Mouse (Mus musculus) megakaryocyte progenitor cell, adult 5-6 weeks (primary cell): ENCODE results near the gene Slc16a2. TPM values are rescaled to one million over a fixed set of nuclear protein-coding genes. Genes with fewer than 3 reads are reported as not detected.
A peak's percentile ranks its signal among the peaks of the same experiment; 100 is the strongest.

Experiments
- ATAC-seq: replicated peaks from 2 replicates; pipeline ENCODE4 v1.8.0; 2016; ENCODE audit warnings: mild to moderate bottlenecking, moderate TSS enrichment, inconsistent platforms; ENCODE audit not compliant: poor library complexity
- total RNA-seq, 2 experiments: library from RNA; stranded (forward) in 1 of 2; stranded (reverse) in 1 of 2; fragments of 157-497, 149-512 nt in 1 of 2; fragments of 200-1000 nt in 1 of 2; gene quantifications; 2 replicates each; pipeline versions ENCODE4 v1.2.3 to v1.2.4; 2015 to 2017

The Slc16a2 gene
- total RNA-seq, 2 experiments from 2014 or later = 0.20 TPM; not detected in 1

- no peak for ATAC-seq
Observed at GRCm38 (mm10) chrX:103741215-103742056, 80.3 kb downstream of the Slc16a2 start.

- ATAC-seq = no peak
Observed at GRCm38 (mm10) chrX:103734041-103734625, 87.7 kb downstream of the Slc16a2 start.

- no peak for ATAC-seq
Observed at GRCm38 (mm10) chrX:103733091-103733490, 88.7 kb downstream of the Slc16a2 start.

- 0 out of 2 replicates have a peak, but pooled peaks have one; percentile 34 for ATAC-seq
Observed at GRCm38 (mm10) chrX:103732033-103732703, 89.6 kb downstream of the Slc16a2 start.

- no peak for ATAC-seq
Observed at GRCm38 (mm10) chrX:103722437-103722836, 99.3 kb downstream of the Slc16a2 start.

- ATAC-seq = no peak
Observed at GRCm38 (mm10) chrX:103719618-103720185, 102.1 kb downstream of the Slc16a2 start.

GRCm38 (mm10) chrX:103712922-103713321, 108.9 kb downstream of the Slc16a2 start:
- ATAC-seq = no peak

GRCm38 (mm10) chrX:103709671-103710070, 112.1 kb downstream of the Slc16a2 start:
- no peak for ATAC-seq

GRCm38 (mm10) chrX:103708592-103708991, 113.2 kb downstream of the Slc16a2 start:
- ATAC-seq = no peak

- ATAC-seq = no peak
Observed at GRCm38 (mm10) chrX:103704611-103705010, 117.2 kb downstream of the Slc16a2 start.

- peak; percentile 34 for ATAC-seq
Observed at GRCm38 (mm10) chrX:103704024-103704423, 117.8 kb downstream of the Slc16a2 start.

GRCm38 (mm10) chrX:103697796-103698195, 124.0 kb downstream of the Slc16a2 start:
- ATAC-seq = no peak

GRCm38 (mm10) chrX:103696081-103696519, 125.7 kb downstream of the Slc16a2 start:
- ATAC-seq = no peak

GRCm38 (mm10) chrX:103695165-103695996, 126.4 kb downstream of the Slc16a2 start:
- peak; percentile 81 for ATAC-seq

GRCm38 (mm10) chrX:103694787-103695164, 127.0 kb downstream of the Slc16a2 start:
- ATAC-seq = peak; percentile 21

GRCm38 (mm10) chrX:103694381-103694780, 127.4 kb downstream of the Slc16a2 start:
- no peak for ATAC-seq

- ATAC-seq = no peak
Observed at GRCm38 (mm10) chrX:103692916-103693315, 128.9 kb downstream of the Slc16a2 start.

GRCm38 (mm10) chrX:103688551-103688950, 133.2 kb downstream of the Slc16a2 start:
- ATAC-seq = no peak

- ATAC-seq = no peak
Observed at GRCm38 (mm10) chrX:103674674-103675073, 147.1 kb downstream of the Slc16a2 start.

- ATAC-seq = no peak
Observed at GRCm38 (mm10) chrX:103673761-103674160, 148.0 kb downstream of the Slc16a2 start.
